18 mouse cellular contexts compared by ENCODE assay signal in genomic region chr1:138604736-138605135, GRCm38 (mm10). TPM values are rescaled to one million over a fixed set of nuclear protein-coding genes. Genes with fewer than 3 reads are reported as not detected.
DNase-seq lines count a peak whose midpoint lies in the region; ATAC-seq lines count a peak whose summit lies in the region.
"Had no signal": no experiment of that assay in that cellular context is flagged by ENCODE, and none has a peak within 500 bp of the region (broad histone marks: within the 10 kb centered on the region; RNA-seq: fewer than 3 reads in every experiment).

No protein-coding gene starts in this region.

- no peaks in the 10 kb centered on the region for H3K27me3 ChIP-seq in heart, embryonic 11.5 days (ENCODE audit: control insufficient read depth, insufficient read depth, low read length)
- H3K27me3 ChIP-seq in kidney, embryonic 15.5 days, result no peaks in the 10 kb centered on the region
- H3K27me3 ChIP-seq in hindbrain, embryonic 16.5 days (replicated peaks; ENCODE audit: control insufficient read depth, insufficient read depth, low read length), result no peaks in the 10 kb centered on the region
- H3K27me3 ChIP-seq: forebrain, embryonic 15.5 days; liver, embryonic 12.5 days; midbrain, embryonic 13.5 days had no signal

- DNase-seq in heart, adult 11 months, result peak; percentile 56
- peak; percentile 47 for DNase-seq in urinary bladder, postnatal 14 days (ENCODE audit: low spot score)
- DNase-seq in urinary bladder, postnatal 25 days (ENCODE audit: low spot score), result no peak
- DNase-seq in liver, result no peak
- DNase-seq: cerebellum, adult 11-12 months; cerebellum, postnatal 36 days; heart, adult 2 months; left cerebral cortex, postnatal 4 days; lung, embryonic 14.5 days; thymus, postnatal 4 days had no signal

- no peak overlapping the region for H3K4me3 ChIP-seq in heart, embryonic 11.5 days (ENCODE audit: low read depth, low read length)
- H3K4me3 ChIP-seq in kidney, embryonic 15.5 days (replicated peaks), result no peak overlapping the region
- H3K4me3 ChIP-seq in hindbrain, embryonic 16.5 days (ENCODE audit: low read length), result no peak overlapping the region
- H3K4me3 ChIP-seq: embryonic facial prominence, embryonic 10.5 days; forebrain, embryonic 15.5 days; heart, adult 2 months; liver, embryonic 12.5 days; midbrain, embryonic 13.5 days; myocyte had no signal

- H3K4me2 ChIP-seq in heart, embryonic 11.5 days, result no peak overlapping the region
- no peak overlapping the region for H3K4me2 ChIP-seq in kidney, embryonic 15.5 days
- H3K4me2 ChIP-seq in hindbrain, embryonic 16.5 days (ENCODE audit: low read length), result no peak overlapping the region
- H3K4me2 ChIP-seq: forebrain, embryonic 15.5 days; liver, embryonic 12.5 days; lung, embryonic 14.5 days; midbrain, embryonic 13.5 days had no signal

- WGBS in heart, embryonic 11.5 days (ENCODE audit: insufficient replicate concordance), result 68% methylated on average over 2 of the region's 2 CpGs
- 71% methylated on average over 2 of the region's 2 CpGs for WGBS in kidney, embryonic 15.5 days
- WGBS in hindbrain, embryonic 16.5 days, result 76% methylated on average over 2 of the region's 2 CpGs

- ATAC-seq in heart, embryonic 11.5 days (replicated peaks; ENCODE audit: insufficient number of reproducible peaks, low FRiP score, low TSS enrichment), result no peak
- ATAC-seq in kidney, embryonic 15.5 days (replicated peaks; ENCODE audit: low FRiP score), result peak; percentile 70
- ATAC-seq in hindbrain, embryonic 16.5 days, result no peak
- ATAC-seq: forebrain, embryonic 15.5 days; liver, embryonic 12.5 days; midbrain, embryonic 13.5 days had no signal

- H3K27ac ChIP-seq in heart, embryonic 11.5 days (ENCODE audit: low read depth, low read length), result no peak overlapping the region
- H3K27ac ChIP-seq in kidney, embryonic 15.5 days, result peak overlapping the region; percentile 49; the same call in 1 of the 2 replicates
- H3K27ac ChIP-seq in hindbrain, embryonic 16.5 days (ENCODE audit: low read depth, low read length), result no peak overlapping the region
- H3K27ac ChIP-seq: embryonic facial prominence, embryonic 10.5 days; forebrain, embryonic 15.5 days; heart, adult 2 months; liver, embryonic 12.5 days; midbrain, embryonic 13.5 days had no signal

- H3K9ac ChIP-seq in heart, embryonic 11.5 days (ENCODE audit: low read depth, low read length), result no peak overlapping the region
- H3K9ac ChIP-seq in kidney, embryonic 15.5 days, result no peak overlapping the region
- H3K9ac ChIP-seq in hindbrain, embryonic 16.5 days (ENCODE audit: low read depth, low read length), result no peak overlapping the region
- H3K9ac ChIP-seq: forebrain, embryonic 15.5 days; liver, embryonic 12.5 days; lung, embryonic 14.5 days; midbrain, embryonic 13.5 days had no signal

- H3K9me3 ChIP-seq in heart, embryonic 11.5 days (replicated peaks; ENCODE audit: control insufficient read depth, low read length), result no peaks in the 10 kb centered on the region
- no peaks in the 10 kb centered on the region for H3K9me3 ChIP-seq in kidney, embryonic 15.5 days (replicated peaks)
- H3K9me3 ChIP-seq in hindbrain, embryonic 16.5 days (ENCODE audit: control insufficient read depth, low read length), result no peaks in the 10 kb centered on the region
- H3K9me3 ChIP-seq: embryonic facial prominence, embryonic 10.5 days; forebrain, embryonic 15.5 days; liver, embryonic 12.5 days; midbrain, embryonic 13.5 days had no signal

- H3K4me1 ChIP-seq in heart, embryonic 11.5 days (ENCODE audit: control insufficient read depth, insufficient read depth, low read length), result peaks cover 21% of the 10 kb centered on the region
- peaks cover 16% of the 10 kb centered on the region; the same call in 1 of the 2 replicates for H3K4me1 ChIP-seq in kidney, embryonic 15.5 days
- H3K4me1 ChIP-seq in hindbrain, embryonic 16.5 days (ENCODE audit: control insufficient read depth, insufficient read depth, low read depth, low read length), result no peaks in the 10 kb centered on the region
- H3K4me1 ChIP-seq: embryonic facial prominence, embryonic 10.5 days; forebrain, embryonic 15.5 days had no signal

- H3K36me3 ChIP-seq in heart, embryonic 11.5 days (ENCODE audit: control insufficient read depth, insufficient read depth, low read length), result no peaks in the 10 kb centered on the region
- no peaks in the 10 kb centered on the region; the same call in 1 of the 2 replicates for H3K36me3 ChIP-seq in kidney, embryonic 15.5 days
- no peaks in the 10 kb centered on the region for H3K36me3 ChIP-seq in hindbrain, embryonic 16.5 days (ENCODE audit: control insufficient read depth, insufficient read depth, low read length)
- H3K36me3 ChIP-seq: embryonic facial prominence, embryonic 10.5 days; forebrain, embryonic 15.5 days; midbrain, embryonic 13.5 days had no signal

RNA-seq across cellular contexts. Expression of gene Nek7, which starts 15.2 kb away (rescaled TPM):
- polyA plus RNA-seq in heart, embryonic 11.5 days (2014; fragmentation: Nextera tagmentation; extraction: Ambion mirVana), result 47.1 TPM in 2 replicates
- polyA plus RNA-seq in kidney, embryonic 15.5 days (2015; fragmentation: Nextera tagmentation; extraction: Ambion mirVana), result 42.7 and 42.8 TPM in 2 replicates
- 10.9 and 12.3 TPM in 2 replicates for polyA plus RNA-seq in hindbrain, embryonic 16.5 days (2015; fragmentation: Nextera tagmentation; extraction: Ambion mirVana)

Comparison
In these comparisons a context has a peak if more than half of its experiments do, and no peak if none do; other contexts are left out.
1. DNase-seq: peak in heart, adult 11 months (single experiment) and urinary bladder, postnatal 14 days (single experiment); none in urinary bladder, postnatal 25 days (single experiment) and liver (single experiment).